Mouse (Mus musculus): ENCODE measurements around the gene Tppp2. TPM values are rescaled to one million over a fixed set of nuclear protein-coding genes. Genes with fewer than 3 reads are reported as not detected.

Gene Tppp2
- not detected for total RNA-seq (2021)

DNA sequence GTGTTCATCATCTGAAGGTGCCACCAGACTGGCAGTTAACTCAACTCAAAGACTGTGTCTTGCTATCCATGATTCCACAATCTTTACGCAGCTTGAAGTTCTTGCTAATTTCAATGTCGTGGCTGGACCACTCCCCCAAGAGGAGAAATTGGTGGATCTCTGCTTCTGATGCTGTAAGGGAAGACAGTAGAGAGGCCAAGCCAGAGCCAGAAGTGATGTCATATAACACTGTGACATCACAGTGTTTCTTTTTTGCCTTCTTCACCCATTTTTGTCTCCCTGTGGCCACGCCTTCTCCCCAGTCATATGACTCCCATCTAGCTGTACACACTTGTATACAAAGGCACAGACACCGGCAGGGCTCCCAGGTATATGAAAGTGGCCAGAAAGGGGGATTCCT lies at the start of gene Tppp2:
TSS of gene Tppp2 (plus strand) at position 301 of the 400 bp plus-strand sequence.
- intact Hi-C loops (cut with DNase I) = no loop called here
- no peak for DNase-seq

DNA sequence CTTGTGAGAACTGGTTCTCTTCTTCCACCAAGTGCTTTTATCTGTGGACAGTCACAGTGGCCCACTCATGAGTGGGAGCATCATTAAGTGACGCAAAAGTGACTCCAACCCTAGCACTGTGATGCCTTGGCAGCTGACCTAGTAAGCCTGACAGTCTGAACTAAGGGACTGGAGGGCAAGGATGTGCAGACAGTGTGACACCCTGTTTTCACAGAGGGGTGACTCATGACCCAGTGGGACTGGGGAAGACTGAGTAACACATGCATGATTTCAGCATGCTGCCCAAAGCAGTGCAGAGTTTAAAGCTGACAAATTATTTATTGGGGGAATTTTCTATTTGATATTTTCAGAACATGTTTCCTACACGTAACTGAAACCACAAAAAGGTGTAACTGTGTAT lies 47.5 kb upstream of the Tppp2 start:
- no peak for DNase-seq
- intact Hi-C loops (cut with DNase I) = no loop called here

DNA sequence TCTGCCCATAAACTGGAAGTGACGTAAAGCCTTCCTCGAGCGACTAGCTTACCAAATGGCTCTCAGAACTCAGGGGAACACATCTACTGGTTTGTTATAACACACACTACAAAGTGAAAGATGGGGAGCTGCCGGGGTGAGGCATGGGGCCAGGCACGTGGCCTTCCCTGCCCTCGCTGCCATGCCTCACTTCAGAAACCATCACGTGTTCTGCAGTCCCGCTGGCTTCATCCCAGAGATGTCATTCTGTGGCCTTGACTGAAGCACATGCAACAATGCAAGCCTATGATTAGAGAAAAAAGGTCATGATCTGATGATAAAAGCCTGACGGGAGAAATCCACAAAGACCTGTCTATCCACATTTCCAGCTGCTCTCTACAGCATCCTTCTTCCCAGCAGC lies 46.5 kb upstream of the Tppp2 start:
- no peak for DNase-seq
- intact Hi-C loops (cut with DNase I) = no loop called here

DNA sequence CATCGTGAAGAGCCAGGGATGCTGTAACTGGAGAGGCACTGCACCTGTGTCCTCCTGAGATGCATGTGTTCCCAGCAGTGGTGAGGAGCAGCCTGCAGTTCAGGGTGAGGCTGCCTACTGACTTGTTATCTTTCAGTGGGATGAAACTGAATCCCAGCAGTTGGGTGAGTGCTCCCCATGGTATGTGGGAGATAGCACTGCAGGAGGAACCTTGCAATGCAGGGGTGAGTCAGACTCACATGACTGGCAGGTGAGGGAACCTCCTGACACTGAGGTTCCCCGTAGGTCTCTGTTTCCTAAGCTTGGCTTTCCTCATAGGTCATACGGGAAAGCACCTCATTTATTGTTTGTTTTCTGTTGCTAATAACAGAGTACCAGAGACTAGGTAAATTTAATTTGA lies 40.7 kb upstream of the Tppp2 start:
- intact Hi-C loops (cut with DNase I) = no loop called here
- DNase-seq = no peak

DNA sequence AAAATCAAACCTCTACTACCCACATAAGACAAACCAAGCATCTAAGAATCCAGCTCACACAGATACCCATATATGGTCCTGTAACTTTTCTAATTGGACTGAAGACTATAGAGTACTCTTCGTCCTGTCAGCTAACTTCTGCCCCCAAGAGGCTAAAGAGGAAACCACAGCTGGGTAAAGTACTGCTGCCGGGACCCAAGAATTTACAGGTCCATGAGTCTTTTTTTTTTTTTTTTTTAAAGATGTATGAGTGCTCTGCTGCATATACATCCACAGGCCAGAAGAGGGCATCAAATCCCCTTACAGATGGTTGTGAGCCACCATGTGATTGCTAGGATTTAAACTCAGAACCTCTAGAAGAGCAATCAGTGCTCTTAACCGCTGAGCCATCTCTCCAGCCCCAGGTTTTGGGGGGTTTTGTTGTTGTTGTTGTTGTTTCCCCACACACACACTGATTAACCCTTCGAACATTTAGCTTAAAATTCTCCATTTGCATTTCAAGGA lies 34.6 kb upstream of the Tppp2 start:
- DNase-seq = peak; percentile 81 to 86
- intact Hi-C loops (cut with DNase I) = loop anchor here (10.0 kb wide), 3 partner anchors 51 to 421 kb away; partner anchors contain the start of genes Mettl3 and Supt16

DNA sequence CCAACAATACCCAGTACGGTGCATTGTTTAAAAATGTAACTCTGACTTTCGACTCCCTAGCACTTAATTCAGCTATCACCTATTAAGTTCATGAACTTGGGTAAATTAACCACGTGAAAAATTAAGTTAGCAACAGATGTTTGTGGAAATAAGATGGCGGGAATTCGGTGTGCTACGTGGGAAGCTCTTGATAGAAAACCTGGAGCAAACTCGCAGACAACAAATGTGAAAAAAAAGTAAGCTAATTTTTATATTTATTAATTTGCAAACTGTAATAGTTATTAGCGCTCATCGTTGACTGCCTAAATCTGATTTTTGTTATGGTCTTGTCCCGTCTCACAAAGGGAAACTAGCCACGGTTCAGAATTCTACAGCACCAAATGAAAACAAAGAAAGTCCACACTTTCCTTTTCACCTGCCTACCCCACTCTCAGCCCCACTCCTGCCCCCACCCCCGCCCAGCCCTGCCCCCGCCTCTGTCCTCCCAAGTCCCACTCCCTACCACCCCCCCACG lies 34.1 kb upstream of the Tppp2 start:
- peak in 1 of 2 experiments; percentile 25 for DNase-seq
- intact Hi-C loops (cut with DNase I) = loop anchor here (10.0 kb wide), 3 partner anchors 51 to 421 kb away; partner anchors contain the start of genes Mettl3 and Supt16

DNA sequence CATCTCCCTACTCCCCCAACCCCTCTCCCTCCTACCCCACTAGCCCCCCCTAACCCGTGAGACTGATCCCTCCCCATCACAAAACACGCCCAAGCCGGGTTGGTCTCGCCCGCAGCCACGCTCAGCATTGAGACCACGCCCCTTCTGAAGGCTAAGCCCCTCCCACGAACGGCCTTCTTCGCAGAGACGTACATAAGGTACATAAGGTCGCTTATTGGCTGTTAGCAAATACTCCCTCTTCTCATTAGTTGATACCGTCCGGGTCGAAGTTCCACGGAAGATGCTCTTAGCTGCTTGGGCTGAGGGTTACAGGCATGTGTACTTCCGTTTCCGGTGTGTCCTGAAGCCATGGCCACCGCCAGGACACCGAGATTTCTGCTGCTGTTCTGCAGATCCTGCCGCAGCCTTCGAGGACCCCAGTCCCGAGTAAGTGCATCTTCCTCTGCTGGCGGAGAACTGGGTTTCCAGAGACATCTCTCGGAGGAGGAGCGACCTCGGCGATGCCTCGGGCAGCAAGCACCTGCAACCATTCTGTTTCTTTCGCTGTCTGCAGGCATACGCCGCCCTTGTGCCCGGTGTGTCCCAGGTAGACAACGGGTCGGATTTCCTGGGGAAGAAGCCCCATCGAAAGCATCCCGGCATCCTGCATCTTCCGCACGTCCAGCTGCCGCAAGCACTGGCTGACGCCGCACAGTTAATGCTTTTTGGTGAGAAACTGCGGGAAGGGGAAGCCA lies 33.5 kb upstream of the Tppp2 start, which contains the start of gene Mettl17:
TSS of gene Mettl17 (plus strand) at position 245 of the 734 bp plus-strand sequence.
- intact Hi-C loops (cut with DNase I) = loop anchor here (10.0 kb wide), 3 partner anchors 50 to 420 kb away; partner anchors contain the start of genes Mettl3 and Supt16
- DNase-seq = peak; percentile 96

DNA sequence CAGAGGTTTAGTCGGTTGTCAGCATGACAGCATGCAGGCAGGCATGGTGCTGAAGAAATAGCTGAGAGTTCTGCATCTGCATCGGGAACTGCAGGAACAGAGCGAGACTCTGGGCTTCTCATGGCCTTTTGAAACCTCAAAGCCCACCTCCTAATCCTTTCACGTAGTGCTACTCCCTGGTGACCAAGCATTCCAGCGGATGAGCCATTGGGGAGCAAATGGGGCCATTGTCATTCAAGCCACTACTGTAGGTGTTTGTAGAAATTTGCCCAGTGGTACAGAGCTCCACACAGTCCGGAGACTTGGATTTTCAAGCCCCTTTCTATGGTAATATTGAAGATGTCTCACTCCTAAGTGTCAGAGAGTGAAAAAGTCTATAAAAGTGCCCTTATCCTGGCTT lies 32.2 kb upstream of the Tppp2 start:
- intact Hi-C loops (cut with DNase I) = loop anchor here (10.0 kb wide), 3 partner anchors 49 to 419 kb away; partner anchors contain the start of genes Mettl3 and Supt16
- no peak for DNase-seq

DNA sequence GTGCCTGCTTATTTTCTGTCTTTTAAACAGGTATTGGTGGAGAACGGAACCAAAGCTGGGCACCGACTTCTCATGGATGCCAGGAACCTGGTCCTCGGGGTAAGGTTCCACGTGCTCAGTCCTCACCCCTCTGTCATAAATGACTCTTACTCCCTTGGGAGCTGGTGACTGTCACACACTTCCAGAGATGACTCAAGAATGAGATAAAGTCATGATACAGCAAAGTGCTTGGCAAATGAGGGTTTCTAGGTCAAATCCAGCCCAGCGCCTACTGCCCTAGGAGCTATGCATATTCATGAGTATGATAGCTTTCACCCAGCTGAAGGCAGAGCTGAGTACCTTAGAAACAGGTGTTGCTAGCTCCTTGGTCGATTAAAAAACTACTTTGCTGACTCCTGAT lies 28.4 kb upstream of the Tppp2 start:
- intact Hi-C loops (cut with DNase I) = loop anchor here (10.0 kb wide), 3 partner anchors 45 to 415 kb away; partner anchors contain the start of genes Mettl3 and Supt16
- DNase-seq = no peak

DNA sequence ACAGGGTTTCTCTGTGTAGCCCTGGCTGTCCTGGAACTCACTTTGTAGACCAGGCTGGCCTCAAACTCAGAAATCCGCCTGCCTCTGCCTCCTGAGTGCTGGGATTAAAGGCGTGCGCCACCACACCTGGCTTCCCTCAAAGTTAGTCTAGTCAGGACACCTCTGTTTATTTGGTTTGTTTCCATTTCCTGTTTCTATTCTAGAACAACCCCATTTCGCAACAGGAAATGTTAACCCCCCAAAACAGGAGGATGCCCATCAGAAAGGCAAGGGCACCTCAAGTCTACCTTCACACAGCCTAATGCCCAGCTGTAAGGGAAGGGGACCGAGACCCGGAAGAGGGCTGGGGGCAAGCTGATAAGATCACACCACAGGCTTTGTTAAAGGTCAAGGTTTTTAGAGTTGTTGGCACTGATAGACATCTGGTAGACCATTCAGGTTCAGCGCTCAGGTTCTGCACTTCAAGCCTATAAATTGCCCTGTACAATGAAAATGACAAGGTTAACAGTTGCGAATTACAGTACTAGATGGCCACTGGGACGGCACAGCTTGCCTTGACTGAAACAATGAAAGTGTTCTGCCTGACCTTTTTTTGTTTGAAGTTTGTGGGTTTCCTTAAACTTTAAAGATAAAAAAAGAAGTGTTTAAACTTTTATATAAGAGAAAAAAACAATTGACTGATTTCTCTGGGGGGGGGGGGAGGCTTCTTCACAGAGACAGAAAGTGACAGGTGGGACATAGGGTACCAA lies 25.9 kb upstream of the Tppp2 start, which contains the start of gene Slc39a2:
TSS of gene Slc39a2 (plus strand) at position 699 of the 749 bp plus-strand sequence.
- DNase-seq = no peak
- intact Hi-C loops (cut with DNase I) = no loop called here

DNA sequence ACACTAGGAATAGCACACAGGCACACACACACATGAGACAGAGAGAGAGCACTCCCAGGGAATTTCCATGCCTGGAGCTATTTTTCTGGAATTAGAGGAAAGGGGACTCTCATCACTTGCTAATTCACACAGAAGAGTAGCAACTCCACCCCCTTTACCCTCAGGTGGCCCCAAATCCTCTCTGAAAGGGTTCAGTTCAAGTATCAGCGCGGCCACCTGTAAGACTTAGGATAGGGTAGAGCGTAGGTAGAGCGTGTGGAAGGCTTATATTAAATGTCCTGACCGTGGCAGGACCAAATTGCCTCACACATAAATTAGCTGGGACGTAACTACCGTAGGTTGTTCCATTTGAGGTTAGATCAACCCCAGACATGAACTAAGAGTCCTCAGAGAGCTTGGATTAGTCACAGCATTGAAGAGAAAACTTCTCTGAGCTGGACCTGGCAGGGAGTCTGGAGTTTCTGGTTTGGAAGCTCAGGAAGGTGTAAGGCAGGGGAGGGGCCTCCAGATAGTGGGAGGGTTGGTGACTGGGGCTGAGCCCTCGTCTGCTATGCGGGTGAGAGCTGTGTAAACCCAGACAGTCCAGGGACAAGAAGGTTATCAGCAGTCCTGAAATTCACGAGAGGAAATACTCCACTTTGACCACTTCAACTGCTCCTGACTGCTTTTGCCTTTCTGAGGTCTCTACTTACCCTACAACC lies 25.0 kb upstream of the Tppp2 start:
- intact Hi-C loops (cut with DNase I) = no loop called here
- no peak for DNase-seq

DNA sequence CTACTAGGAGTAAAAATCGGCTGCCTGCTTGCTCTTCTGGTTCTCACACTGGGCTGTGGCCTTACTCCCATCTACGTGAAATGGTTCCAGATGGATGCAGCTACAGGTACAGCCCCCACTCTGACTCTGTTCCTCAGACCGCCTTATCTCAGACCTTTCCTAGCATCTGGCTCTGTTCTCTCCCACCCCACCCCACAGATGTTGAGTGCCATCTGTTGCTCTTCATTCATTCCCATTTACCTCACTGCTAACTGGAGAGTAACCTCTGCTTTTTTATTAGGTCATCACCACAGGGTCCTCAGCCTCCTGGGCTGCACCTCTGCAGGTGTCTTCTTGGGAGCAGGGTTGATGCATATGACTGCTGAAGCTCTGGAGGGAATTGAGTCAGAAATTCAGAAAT lies 24.4 kb upstream of the Tppp2 start:
- intact Hi-C loops (cut with DNase I) = no loop called here
- no peak for DNase-seq

DNA sequence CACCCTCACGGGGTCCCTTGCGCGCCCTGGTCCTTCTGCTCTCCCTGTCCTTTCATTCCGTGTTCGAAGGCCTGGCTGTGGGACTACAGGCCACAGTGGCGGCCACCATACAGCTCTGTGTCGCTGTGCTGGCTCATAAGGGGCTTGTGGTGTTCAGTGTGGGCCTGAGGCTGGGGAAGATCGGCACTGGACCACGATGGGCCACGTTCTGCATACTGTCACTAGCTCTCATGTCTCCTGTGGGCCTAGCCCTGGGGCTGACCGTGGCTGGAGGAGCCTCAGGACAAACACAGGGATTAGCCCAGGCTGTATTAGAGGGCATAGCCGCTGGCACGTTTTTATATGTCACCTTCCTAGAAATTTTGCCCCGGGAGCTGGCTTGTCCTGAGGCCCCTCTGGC lies 23.2 kb upstream of the Tppp2 start:
- intact Hi-C loops (cut with DNase I) = no loop called here
- DNase-seq = no peak

DNA sequence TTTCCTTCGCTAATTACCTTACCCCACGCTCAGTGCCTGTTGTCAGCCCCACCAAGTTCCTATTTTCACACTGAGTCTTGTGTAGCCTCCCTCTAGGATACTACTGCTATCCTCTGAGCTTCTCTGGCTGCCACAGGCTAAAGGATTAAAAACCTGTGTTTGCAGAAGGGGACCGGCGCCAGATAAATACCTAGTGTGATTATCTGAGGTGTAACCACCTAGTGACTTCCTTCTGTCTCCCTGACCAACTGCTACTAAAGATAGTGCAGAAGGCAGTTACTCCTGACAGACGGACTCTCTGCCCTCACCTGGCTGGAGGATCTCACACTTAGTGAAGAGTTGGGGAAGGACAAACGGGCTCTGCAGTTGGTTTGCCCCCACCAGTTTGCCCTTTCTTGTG lies 22.2 kb upstream of the Tppp2 start:
- intact Hi-C loops (cut with DNase I) = no loop called here
- DNase-seq = no peak

DNA sequence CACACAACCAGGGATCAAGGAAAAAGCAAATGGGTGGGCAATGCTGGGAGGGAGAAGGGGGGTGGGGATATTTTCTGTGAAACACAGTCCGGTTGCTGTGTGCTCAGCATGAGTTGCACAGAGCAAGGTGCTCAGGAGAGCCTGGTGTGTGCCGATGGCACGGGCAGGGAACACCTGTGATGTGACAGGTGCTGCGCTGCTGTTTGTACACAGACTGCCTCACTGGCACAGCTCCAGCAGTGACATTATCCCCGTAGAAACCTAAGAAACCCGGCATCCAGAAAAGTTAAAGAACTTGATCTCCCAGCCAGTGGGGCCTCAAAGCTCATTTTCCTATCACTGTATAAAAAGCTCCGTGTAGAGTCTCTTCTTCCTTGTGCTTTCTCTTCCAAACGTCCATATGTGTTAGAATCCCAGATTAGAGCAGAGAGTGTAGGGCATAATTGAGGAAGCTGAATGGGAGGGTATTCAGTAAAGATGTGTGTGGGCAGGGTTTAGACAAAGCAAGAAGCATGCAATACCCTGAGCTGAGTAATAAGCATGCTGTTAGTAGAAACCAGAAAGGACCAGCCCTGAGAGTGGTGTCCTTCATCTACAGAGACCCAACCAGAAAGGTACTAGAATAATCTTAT lies 21.6 kb upstream of the Tppp2 start:
- no peak for DNase-seq
- intact Hi-C loops (cut with DNase I) = no loop called here

DNA sequence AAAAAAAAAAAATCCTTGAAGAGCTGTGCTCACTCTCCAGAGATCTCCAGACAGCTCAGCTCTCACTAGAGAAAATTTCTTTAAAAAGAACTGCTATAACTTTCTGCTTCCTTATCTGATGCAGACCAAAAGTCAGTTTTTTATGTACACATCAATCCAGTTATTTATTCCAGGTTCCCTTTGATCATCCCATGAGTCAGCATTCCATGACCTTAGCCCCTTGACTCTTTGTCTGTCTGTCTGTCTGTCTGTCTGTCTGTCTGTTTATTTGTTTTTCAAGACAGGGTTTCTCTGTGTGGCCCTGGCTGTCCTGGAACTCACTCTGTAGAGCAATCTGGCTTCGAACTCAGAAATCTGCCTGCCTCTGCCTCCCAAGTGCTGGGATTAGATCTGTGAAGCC lies 18.9 kb upstream of the Tppp2 start:
- DNase-seq = no peak
- intact Hi-C loops (cut with DNase I) = no loop called here

DNA sequence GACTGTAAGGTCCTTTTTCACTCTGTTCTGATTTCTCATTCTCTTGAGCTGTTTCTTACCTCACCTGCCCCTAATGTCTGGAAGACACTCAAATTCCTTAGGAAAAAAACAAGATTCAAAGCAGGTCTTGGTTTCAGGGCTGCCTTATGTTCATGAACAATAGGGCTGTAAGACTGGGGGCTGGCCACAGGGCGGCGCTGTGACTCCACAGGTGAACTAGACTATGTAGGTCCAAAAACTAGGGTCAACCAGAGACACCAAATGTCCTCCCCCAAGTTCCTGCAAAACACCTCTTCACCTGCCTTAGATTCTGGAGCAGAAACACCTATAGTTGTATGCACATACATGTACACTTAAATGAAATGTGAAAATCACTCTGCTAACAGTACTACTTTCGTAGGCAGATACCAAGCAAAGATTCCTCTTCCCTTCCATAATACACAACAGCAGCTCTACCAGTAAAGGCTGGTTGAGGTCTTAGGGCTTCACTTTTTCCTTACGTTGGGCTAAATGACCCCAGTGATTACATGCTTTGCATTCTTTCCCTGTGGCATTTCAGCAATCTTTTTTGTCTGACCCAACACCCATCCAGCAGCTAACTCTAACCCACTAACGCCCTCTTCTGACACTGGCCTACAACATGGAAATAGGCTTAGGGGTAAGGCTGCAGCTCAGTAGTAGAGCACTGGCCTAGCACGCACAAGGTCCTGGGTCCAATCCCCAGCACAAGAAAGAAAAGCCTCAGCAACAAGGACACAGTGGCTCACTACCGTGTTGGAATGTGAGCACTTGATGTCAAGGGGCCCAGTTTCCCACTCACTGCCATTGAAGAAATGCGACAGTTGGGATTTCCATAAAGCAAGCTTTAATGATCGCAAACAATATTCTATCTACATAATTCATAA lies 15.2 kb upstream of the Tppp2 start:
- intact Hi-C loops (cut with DNase I) = loop anchor here (1.0 kb wide), 3 partner anchors 26 to 120 kb away; no protein-coding TSS in a partner anchor

DNA sequence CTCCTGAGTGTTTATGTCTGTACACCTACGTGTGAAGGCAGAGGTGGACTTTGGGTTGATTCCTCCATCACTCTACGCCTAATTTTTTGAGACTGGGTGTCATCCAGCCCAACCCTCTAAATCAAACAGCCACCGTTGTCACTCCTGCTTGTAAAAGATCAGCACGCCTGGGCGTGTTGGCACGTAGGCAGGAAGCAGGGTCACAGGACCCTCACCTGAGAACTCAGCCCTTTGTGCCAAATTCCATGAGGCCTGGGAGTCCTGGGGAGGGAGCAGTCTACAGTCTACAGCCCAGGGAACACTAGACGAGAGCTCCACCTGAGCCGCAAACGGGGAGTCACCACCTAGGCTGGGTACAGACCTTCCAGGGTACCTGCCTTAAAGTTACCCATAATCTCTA lies 14.4 kb upstream of the Tppp2 start:
- no peak for DNase-seq
- intact Hi-C loops (cut with DNase I) = loop anchor here (1.0 kb wide), 2 partner anchors 26 to 105 kb away; no protein-coding TSS in a partner anchor

More for the DNA sequence above, 15.2 kb upstream of the Tppp2 start:
- peak; percentile 84 to 90 for DNase-seq

DNA sequence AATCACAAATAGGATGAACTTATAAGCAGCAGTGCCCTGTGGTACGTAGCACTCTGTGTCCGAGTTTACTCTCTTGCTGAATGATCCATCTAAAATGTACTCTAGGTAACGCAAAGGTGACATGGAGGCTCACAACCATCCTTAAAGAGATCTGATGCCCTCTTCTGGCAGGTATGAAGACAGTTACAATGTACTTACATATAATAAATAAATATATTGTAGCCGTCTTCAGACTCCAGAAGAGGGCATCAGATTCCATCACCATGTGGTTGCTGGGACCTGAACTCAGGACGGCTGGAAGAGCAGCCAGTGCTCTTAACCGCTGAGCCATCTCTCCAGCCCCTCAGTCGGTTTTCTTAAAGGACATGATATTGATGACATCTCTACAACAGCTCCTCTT lies 13.5 kb upstream of the Tppp2 start:
- intact Hi-C loops (cut with DNase I) = loop anchor here (5.0 kb wide), 1 partner anchor 78 kb away; the partner anchor contains the start of gene Arhgef40
- no peak for DNase-seq
